Mouse (Mus musculus) gastrocnemius, adult 2 months (tissue): ENCODE results near the gene Gm3604. TPM values are rescaled to one million over a fixed set of nuclear protein-coding genes. Genes with fewer than 3 reads are reported as not detected.
"Not testable (repeated sequence)": the region's sequence is repeated elsewhere in the genome, so short reads cannot be mapped to it uniquely, and the experiment has no call there.

Experiments
- DNase-seq: peaks from one replicate; pipeline ENCODE4 v3.0.0; 2022
- H3K27ac ChIP-seq: fragments of 200-600 bp; 2 replicates; pipeline ENCODE4 v1.8.1; 2022; ENCODE audit warnings: mild to moderate bottlenecking
- H3K4me3 ChIP-seq: fragments of 200-600 bp; 2 replicates; pipeline ENCODE4 v1.8.1; 2022; ENCODE audit warnings: mild to moderate bottlenecking, moderate library complexity
- CTCF ChIP-seq: fragments of 200-600 bp; IDR thresholded peaks from 2 replicates; pipeline ENCODE4 v1.8.1; 2022; ENCODE audit warnings: antibody characterized with exemption, mild to moderate bottlenecking, moderate library complexity
- intact Hi-C: fragments of 180-260 bp; cut with DNase I; formaldehyde crosslinking; loops from one replicate; pipeline ENCODE4 v1.15.1; 2025
- long read RNA-seq, 2 experiments: library from polyadenylated mRNA; stranded (forward); transcript quantifications; one replicate each; pipeline ENCODE4 v2.0.0; 2021
- microRNA-seq: library from miRNA; unstranded; fragments of <30 nt; microRNA quantifications from one replicate; pipeline ENCODE4 v1.2.0, GENCODE M21; 2021
- total RNA-seq, 2 experiments: library from RNA; stranded (reverse); gene quantifications; 2 replicates each; pipeline ENCODE4 v1.2.3; 2021

Gm3604 gene
- under 1 TPM in 1 of 2 experiments, not detected in 1; 0.36 TPM for total RNA-seq
- long read RNA-seq, experiment 1 = 0 reads
- long read RNA-seq, experiment 2 = 0 reads

DNA sequence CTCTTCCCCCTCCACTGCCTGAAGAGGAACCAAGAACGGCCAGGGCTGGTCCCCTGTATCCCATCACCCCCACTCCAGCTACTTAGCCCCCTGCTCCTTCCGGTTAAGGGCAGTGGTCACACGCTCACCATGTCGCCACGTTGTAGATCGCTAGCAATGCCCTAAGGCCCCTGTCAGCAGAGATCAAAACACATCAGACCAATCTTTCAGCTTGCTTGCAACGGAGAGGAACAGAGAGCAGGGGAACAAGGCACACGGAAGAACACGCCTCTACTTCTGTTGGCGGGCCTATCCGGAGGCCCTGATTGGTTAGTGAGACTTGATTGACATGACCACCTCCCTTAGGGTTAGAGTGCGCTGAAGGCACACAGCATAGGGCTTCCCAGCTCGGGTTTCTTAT is at the start of gene Gm3604:
TSS of gene Gm3604 (minus strand) at position 226 of the 400 bp plus-strand sequence.
- H3K4me3 ChIP-seq = peak within 1 kb of the TSS; percentile 69
- DNase-seq = peak; percentile 53
- intact Hi-C loops, H3K27ac ChIP-seq: not testable (repeated sequence)

DNA sequence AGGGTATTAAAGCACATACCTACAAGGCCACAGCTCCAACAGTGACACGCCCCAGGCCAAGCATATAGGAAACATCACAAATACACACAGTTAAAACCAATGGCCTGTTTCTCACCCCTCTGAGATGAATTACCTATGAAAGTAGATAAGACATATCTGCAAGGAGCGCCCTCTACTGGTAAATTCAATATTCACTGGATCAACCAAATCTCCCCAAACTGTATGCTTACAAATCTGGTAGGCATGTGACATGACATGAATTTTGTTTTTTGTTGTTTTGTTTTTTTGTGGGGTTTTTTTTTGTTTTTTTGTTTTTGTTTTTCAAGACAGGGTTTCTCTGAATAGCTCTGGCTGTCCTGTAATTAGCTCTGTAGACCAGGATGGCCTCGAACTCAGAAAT is 16.2 kb upstream of the Gm3604 start:
- H3K4me3 ChIP-seq, intact Hi-C loops, H3K27ac ChIP-seq, DNase-seq: not testable (repeated sequence)

DNA sequence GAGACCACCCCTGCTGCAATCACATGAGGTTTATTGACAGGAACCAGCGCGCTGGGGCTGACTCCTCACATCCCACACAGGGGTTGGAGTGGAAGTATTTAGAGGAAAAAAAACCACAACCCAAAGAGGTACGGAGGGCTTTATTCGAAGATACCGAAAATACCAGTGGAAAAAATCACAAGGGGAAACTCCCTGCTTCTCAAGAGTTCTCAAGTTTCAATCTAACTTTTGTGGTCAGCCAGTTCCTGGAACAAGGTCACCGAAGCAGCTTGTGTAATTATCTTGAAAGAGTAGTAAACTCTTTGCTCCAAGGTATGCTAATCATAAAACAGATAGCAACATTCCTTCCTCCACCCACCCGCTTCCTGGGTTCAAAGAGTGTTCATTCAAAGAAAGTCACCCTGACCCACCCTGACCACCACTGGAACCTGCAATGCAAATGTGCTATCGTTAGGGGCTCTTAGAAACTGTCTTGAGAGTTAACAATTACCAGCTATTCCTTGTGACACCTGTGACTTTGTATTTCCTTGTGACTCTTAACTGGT is 7.2 kb upstream of the Gm3604 start:
- intact Hi-C loops, H3K4me3 ChIP-seq, H3K27ac ChIP-seq, DNase-seq: not testable (repeated sequence)

DNA sequence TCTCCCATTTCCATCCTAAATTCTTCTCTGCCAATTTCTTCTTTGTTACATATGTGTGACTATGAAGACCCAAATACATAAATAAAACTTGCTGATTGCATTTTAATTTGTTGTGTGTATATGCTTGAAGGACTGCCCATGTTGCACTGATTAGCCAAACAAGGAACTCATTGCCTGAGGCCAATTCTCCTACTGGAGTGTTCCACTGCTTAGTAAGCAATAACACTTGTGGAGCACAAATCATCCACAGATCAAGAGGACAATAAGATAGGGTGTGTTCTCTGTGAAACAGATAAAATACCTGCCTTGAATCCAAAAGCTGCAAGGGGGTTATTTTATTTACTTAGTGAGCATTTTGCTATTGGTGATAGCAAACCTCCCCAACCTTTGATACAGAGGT is 51.2 kb downstream of the Gm3604 start:
- H3K4me3 ChIP-seq = no peak overlapping the region
- no peak for DNase-seq
- TF ChIP-seq CTCF = no peak
- intact Hi-C loops = no loop called here
- no peak overlapping the region for H3K27ac ChIP-seq

DNA sequence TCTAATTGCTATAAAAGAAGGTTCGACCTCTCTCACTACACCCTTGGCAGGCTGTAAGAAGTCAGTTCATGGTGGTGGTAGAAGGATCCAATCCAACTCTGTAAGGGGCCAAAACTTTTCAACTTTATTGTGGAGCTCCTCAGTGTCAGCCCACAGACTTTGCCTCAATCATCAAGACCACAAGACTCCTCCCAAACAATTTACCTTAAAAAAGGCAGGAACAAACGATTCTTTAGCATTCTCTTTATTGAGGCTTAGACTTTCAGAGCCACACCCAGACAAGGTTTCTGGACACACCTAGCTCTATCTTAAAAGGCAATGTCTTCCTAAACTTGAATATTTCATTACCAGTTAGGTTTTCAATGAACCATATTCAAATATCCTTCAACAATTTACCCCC is 51.6 kb downstream of the Gm3604 start:
- TF ChIP-seq CTCF = no peak
- no peak overlapping the region for H3K27ac ChIP-seq
- intact Hi-C loops = no loop called here
- no peak for DNase-seq
- H3K4me3 ChIP-seq = no peak overlapping the region

Small RNA genes lying within 50 kb of the gene (microRNA-seq; reads per million reads assigned to microRNA genes)
- gene Gm25933 = not detected

Other genes starting within 250 kb of the Gm3604 start
- gene Gm49359, start 83.7 kb upstream of the Gm3604 start, total RNA-seq = 1 to 10 TPM; 2.9 to 4.9 TPM
- gene Zfp935, start 175.3 kb upstream of the Gm3604 start, total RNA-seq = 1 to 10 TPM in 1 of 2 experiments, not detected in 1; 1.7 TPM
- gene Zfp934, start 188.0 kb upstream of the Gm3604 start, total RNA-seq = 1 to 10 TPM; 2.3 to 3.0 TPM
- gene 6720489N17Rik, start 241.0 kb upstream of the Gm3604 start, total RNA-seq = under 1 TPM; 0.61 to 0.82 TPM